Mouse (Mus musculus) liver, embryonic 15.5 days (tissue): ENCODE measurements at regions not wholly inside any gene's neighbourhood (a gene's known extent, or its start where the extent isn't known, plus 50 kb on each side); places are given as distances from the start of the nearest gene placed in this dataset.

Experiments
- ATAC-seq: fragments of 200-750 bp; cut with Nextera tagmentation; 2 replicates; pipeline ENCODE4 v1.8.0; 2017; ENCODE audit warnings: moderate number of reproducible peaks, mild to moderate bottlenecking, moderate library complexity; ENCODE audit not compliant: insufficient read depth
- H3K27ac ChIP-seq: fragments of 300-500 bp; sonication (generic); replicated peaks from 2 replicates; pipeline ENCODE4 v1.5.1; 2015; ENCODE audit warnings: mild to moderate bottlenecking, inconsistent platforms
- H3K27me3 ChIP-seq: fragments of 300-500 bp; sonication (generic); 2 replicates; pipeline ENCODE4 v1.6.1; 2015; ENCODE audit warnings: mild to moderate bottlenecking, inconsistent platforms
- H3K36me3 ChIP-seq: fragments of 300-500 bp; sonication (generic); replicated peaks from 2 replicates; pipeline ENCODE4 v1.6.1; 2015; ENCODE audit warnings: moderate library complexity, mild to moderate bottlenecking, inconsistent platforms
- H3K4me1 ChIP-seq: fragments of 300-500 bp; sonication (generic); replicated peaks from 2 replicates; pipeline ENCODE4 v1.6.1; 2015; ENCODE audit warnings: inconsistent platforms
- H3K4me2 ChIP-seq: fragments of 300-500 bp; sonication (generic); 2 replicates; pipeline ENCODE4 v1.6.1; 2015; ENCODE audit warnings: moderate library complexity, mild to moderate bottlenecking, inconsistent platforms
- H3K4me3 ChIP-seq: fragments of 300-500 bp; sonication (generic); replicated peaks from 2 replicates; pipeline ENCODE4 v1.5.1; 2015; ENCODE audit warnings: mild to moderate bottlenecking, inconsistent platforms
- H3K9ac ChIP-seq: fragments of 300-500 bp; sonication (generic); 2 replicates; pipeline ENCODE4 v1.6.1; 2015; ENCODE audit warnings: moderate library complexity, mild to moderate bottlenecking, inconsistent platforms
- H3K9me3 ChIP-seq: fragments of 300-500 bp; sonication (generic); replicated peaks from 2 replicates; pipeline ENCODE4 v1.6.1; 2016; ENCODE audit warnings: inconsistent platforms
- WGBS: fragments of 180-500 bp; shearing (Covaris S2); methylation state at CpG from one replicate; pipeline ENCODE4 v1.1.7; 2015; ENCODE audit warnings: mixed read lengths; ENCODE audit not compliant: insufficient replicate concordance; 5-methylcytosine and 5-hydroxymethylcytosine counted together

DNA sequence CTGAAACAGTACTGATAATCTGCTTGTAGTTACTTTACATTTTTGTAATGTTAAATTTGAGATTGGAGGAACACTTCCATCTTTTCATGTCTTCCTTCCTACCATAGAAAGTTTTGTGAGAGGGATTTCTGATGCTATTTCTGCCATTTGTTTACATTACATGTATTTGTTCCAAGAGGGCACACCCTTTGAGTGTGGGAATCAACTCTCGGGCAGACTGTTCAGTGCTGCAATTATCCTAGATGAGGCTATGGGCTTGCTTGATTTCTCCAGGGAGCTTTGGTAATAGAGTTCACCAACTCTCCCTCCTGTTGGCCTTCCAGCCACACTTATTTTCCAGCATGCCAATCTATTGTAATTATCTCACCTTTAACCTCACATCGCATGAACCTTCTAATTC is 52.4 kb downstream of the Gm13691 start:
- H3K4me2 ChIP-seq = no peak overlapping the region
- no peaks in the 10 kb centered on the region for H3K27me3 ChIP-seq
- H3K4me3 ChIP-seq = no peak overlapping the region
- H3K4me1 ChIP-seq = no peaks in the 10 kb centered on the region
- WGBS = 61% methylated on average over 2 of the region's 2 CpGs
- no peak overlapping the region for H3K9ac ChIP-seq
- ATAC-seq = no peak
- H3K27ac ChIP-seq = no peak overlapping the region
- H3K36me3 ChIP-seq = no peaks in the 10 kb centered on the region
- no peaks in the 10 kb centered on the region for H3K9me3 ChIP-seq

DNA sequence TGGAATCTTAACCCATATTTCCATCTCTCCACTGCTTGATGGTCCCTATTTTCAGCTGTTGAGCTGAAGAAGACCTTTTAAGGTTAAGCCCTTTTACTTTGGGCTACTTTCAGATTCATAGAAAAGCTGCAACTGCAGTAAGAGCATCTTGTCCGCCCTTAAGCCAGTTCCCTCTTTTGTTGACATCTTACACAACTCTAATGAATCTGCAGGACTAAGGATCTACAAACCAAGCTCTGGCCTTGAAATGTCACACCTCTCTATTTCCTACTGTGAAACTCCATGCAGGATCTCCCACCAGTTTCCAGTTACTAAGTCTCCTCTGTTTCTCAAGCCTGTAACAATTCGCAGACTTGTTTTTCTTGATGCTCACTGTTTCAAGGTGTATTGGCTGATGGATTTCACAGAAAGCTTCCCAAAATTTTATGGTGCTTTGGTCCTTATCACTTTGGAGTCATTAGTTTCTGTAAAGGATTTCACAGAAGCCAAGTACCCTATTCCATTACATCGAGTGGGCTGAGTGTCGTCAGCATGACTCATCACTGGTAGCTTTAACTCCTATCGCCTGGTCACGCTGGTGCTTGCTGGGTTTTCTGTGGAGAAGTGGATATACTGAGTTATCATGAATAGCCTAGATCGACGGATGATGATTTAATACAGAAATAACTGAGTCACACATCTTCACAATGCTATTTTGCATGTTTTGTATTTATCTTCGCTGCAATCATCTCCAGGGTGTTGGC is 58.2 kb downstream of the Gm13691 start:
- H3K27ac ChIP-seq = peak overlapping the region; percentile 29; the same call in 1 of the 2 replicates
- no peaks in the 10 kb centered on the region for H3K9me3 ChIP-seq
- 65% methylated on average over 9 of the region's 9 CpGs for WGBS
- ATAC-seq = no peak
- no peaks in the 10 kb centered on the region for H3K36me3 ChIP-seq
- H3K4me2 ChIP-seq = no peak overlapping the region
- H3K4me3 ChIP-seq = no peak overlapping the region
- no peak overlapping the region for H3K9ac ChIP-seq
- peaks cover 27% of the 10 kb centered on the region for H3K4me1 ChIP-seq
- H3K27me3 ChIP-seq = no peaks in the 10 kb centered on the region

DNA sequence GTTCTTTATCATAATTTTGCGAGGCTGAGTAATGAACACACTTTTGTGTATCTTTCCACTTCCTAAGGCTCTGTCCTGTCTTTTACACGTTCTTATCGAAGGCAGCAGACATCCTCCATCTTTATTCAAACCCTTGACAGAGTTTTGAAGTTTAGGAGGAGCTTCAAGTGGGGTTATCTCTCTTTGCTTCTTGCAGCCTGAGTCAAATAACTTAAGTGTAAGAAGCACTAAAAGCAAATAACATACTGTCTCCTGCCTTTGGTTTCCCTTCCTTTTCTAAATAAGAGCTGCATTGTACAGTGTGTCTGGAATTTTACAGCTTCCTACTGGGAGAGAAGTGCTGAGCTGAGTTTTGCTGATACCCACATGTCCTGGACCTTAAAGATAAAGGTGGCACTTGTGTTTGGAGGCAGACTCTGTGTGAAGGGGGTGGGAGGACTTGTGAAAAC is 61.6 kb downstream of the Gm13691 start:
- Histone ChIP-seq H3K9ac (no peak overlapping the region), H3K4me2 (peak overlapping the region; percentile 44), H3K27me3 (no peaks in the 10 kb centered on the region), H3K4me1 (peaks cover 27% of the 10 kb centered on the region), H3K9me3 (no peaks in the 10 kb centered on the region), H3K4me3 (no peak overlapping the region), H3K36me3 (no peaks in the 10 kb centered on the region), H3K27ac (peak overlapping the region; percentile 92)
- WGBS = 7% methylated on average over 3 of the region's 3 CpGs
- ATAC-seq = peak; percentile 99

DNA sequence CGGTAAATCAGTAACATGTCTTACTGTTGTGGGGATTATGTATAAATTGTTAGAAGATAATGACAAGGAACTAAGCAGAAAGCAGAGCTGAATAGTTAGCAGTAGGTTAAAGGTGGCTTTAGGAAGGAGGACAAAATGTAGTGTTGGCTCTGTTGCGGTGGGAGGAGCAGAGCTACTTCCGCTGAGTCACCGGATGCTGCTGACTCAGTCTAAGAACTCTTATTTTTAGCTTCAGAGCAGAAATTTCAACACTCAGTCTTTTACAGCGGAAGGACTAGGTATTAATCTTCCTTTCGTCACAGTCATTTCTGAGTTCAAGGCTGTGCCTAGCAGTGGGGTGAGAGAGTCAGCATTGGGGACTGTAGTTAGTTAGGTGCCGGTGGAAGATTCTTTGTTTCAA is 68.9 kb downstream of the Gm13691 start:
- peak overlapping the region; percentile 57 for H3K4me2 ChIP-seq
- H3K9ac ChIP-seq = no peak overlapping the region
- WGBS = 40% methylated on average over 7 of the region's 7 CpGs

DNA sequence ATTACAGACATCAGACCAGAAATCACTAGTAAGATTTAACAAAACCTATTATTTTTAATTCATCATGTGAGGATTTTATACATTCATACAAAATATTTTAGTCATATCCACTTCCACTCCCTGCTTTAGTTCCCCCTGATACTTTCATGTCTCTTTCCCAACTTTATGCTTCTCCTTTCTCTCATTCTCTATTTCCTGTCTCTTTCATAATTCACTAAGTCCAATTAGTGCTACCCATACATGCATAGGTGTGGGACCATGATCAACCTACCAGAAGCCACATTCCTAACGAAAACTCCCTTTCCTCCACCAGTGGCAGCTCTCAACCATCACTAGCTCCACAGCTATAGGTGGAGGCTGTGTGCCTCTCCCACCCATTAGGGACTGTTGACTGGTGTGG is 70.9 kb downstream of the Gm13691 start:
- Histone ChIP-seq H3K9ac (no peak overlapping the region), H3K27ac (no peak overlapping the region), H3K27me3 (no peaks in the 10 kb centered on the region), H3K4me2 (no peak overlapping the region), H3K4me3 (no peak overlapping the region), H3K4me1 (peaks cover 10% of the 10 kb centered on the region), H3K9me3 (no peaks in the 10 kb centered on the region), H3K36me3 (no peaks in the 10 kb centered on the region)
- WGBS = 60% methylated on average over 1 of the region's 1 CpGs
- no peak for ATAC-seq

More for the DNA sequence above, 68.9 kb downstream of the Gm13691 start:
- peak overlapping the region; percentile 23; the same call in 1 of the 2 replicates for H3K4me3 ChIP-seq
- H3K27me3 ChIP-seq = no peaks in the 10 kb centered on the region
- H3K36me3 ChIP-seq = no peaks in the 10 kb centered on the region
- peak overlapping the region; percentile 89 for H3K27ac ChIP-seq
- peaks cover 10% of the 10 kb centered on the region for H3K4me1 ChIP-seq
- H3K9me3 ChIP-seq = no peaks in the 10 kb centered on the region
- ATAC-seq = peak; percentile 90

DNA sequence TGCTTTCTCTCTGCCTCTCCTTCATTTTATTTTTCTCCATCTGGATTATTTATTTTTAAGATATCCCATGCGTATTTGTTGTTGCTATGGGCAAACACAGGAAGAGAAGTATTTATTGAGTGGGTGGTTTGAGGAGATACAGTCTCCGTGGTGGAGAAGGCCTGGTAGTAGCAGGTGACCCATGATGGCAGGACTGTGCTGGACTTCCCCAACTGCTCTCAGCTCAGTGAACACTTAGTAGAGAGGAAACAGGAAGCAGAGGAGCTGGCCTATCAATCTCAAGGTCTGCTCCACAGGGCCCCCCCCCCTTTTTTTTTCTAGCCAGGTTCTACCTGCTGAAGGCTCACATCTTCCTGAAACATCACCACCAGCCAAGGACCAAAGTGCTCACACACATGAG is 74.0 kb downstream of the Gm13691 start:
- WGBS = 31% methylated on average over 2 of the region's 2 CpGs
- Histone ChIP-seq H3K27me3 (no peaks in the 10 kb centered on the region), H3K9me3 (no peaks in the 10 kb centered on the region), H3K4me1 (peaks cover 6% of the 10 kb centered on the region), H3K27ac (no peak overlapping the region), H3K4me3 (no peak overlapping the region), H3K36me3 (no peaks in the 10 kb centered on the region), H3K4me2 (no peak overlapping the region), H3K9ac (no peak overlapping the region)
- ATAC-seq = no peak

DNA sequence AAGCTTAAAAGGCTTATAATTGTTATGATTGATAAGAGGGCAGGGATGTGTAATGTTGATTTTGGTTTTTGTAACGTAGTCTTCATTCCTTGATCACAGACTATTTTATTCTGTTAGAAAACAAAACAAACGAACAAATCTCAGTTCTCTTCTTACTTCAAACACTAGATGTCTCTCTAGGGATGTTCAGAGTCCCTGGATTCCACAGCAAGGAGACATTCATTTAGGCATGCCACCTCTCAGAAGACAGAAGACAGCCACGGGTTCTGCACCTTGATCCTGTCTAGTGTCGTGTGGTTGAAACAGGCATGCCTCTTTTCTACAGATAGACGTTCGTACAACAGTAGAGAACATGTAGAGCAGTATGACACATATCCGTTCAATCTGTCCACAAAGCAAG is 74.7 kb downstream of the Gm13691 start:
- Histone ChIP-seq H3K27ac (no peak overlapping the region), H3K36me3 (no peaks in the 10 kb centered on the region), H3K9ac (no peak overlapping the region), H3K4me1 (no peaks in the 10 kb centered on the region; the same call in 1 of the 2 replicates), H3K4me3 (no peak overlapping the region), H3K27me3 (no peaks in the 10 kb centered on the region), H3K9me3 (no peaks in the 10 kb centered on the region), H3K4me2 (no peak overlapping the region)
- 55% methylated on average over 7 of the region's 7 CpGs for WGBS
- ATAC-seq = no peak

DNA sequence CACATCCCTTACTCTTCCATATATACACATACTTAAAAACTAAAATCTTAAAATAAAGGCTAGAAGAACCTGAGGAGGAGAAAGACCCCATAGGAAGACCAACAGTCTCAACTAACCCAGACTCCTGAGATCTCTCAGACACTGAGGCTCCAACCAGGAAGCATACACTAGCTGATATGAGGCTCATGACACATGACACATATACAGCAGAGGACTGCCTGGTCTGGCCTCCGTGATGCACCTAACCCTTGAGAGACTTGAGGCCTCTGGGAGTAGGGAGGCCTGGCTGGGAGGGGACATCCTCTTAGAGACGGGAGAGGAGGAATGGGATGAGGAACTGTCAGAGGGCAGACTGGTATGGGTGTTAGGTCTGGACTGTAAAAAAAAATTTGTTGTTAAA is 75.4 kb downstream of the Gm13691 start:
- Histone ChIP-seq H3K4me2 (no peak overlapping the region), H3K9me3 (no peaks in the 10 kb centered on the region), H3K27ac (0 out of 2 replicates have a peak overlapping the region, but pooled peaks have one; percentile 4), H3K9ac (no peak overlapping the region), H3K4me1 (no peaks in the 10 kb centered on the region; the same call in 1 of the 2 replicates), H3K27me3 (no peaks in the 10 kb centered on the region), H3K4me3 (no peak overlapping the region), H3K36me3 (no peaks in the 10 kb centered on the region)
- ATAC-seq = no peak
- 48% methylated on average over 2 of the region's 2 CpGs for WGBS

DNA sequence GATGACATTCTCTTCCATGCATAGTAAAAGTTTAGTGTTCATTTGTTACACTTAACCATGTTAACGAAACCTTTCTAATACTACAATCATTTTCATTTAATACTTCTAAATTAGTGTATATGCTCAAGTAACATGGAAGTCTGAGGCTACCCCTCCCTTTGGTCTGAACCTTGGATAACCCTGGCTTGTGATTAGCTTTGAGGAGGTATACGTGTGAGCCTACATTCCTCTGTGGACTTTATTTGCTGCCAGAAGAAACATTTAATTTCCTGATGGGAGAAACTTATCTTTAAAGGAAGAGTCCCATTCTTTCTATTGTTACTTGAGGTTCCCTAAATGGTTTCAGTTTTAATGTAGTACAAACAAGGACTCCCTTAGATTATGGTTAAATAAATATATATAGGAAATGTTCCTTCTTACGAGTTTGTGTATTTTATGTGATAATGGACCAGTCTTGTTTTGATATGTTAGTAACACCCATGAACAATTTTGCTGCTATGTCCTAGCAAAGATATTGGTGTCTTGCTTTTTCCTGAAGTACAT is 75.9 kb downstream of the Gm13691 start:
- ATAC-seq = no peak
- Histone ChIP-seq H3K9ac (no peak overlapping the region), H3K27me3 (no peaks in the 10 kb centered on the region), H3K4me3 (no peak overlapping the region), H3K4me1 (no peaks in the 10 kb centered on the region; the same call in 1 of the 2 replicates), H3K4me2 (no peak overlapping the region), H3K9me3 (no peaks in the 10 kb centered on the region), H3K36me3 (no peaks in the 10 kb centered on the region), H3K27ac (no peak overlapping the region)
- 65% methylated on average over 3 of the region's 3 CpGs for WGBS

DNA sequence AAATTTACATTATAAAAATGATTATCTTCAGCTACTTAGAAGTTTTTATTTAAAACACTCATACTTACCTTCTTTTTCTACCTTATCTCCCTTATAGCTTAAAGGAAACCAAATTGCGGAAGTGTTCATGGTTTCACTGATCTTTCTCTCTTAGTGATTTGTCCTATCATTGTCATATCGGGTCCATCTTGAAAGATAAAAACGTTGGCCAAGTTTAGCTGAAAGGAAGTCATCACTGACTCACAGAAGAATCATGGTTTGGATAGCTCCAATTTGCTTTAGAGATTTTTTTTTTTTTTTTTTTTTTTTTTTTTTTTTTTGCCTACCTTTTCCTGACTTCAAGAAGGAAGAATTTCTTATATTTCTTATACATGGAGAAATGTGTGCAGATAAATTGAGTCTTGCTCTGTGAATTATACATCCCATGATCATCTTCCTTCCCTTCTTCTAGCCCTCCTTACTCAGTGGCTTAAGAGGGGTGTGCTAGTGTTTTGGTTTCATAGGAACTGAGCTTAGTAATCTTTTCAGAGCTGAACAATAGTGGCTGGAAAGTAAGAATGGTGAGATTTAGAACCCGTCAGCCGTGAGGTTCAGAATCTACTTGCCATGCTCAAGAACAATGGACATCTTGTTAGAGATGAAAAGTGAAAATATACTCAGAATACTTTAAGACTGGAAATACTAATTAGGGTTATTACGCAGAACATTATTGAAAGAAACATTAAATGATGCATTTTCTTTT is 76.6 kb downstream of the Gm13691 start:
- no peak for ATAC-seq
- Histone ChIP-seq H3K9me3 (no peaks in the 10 kb centered on the region), H3K36me3 (no peaks in the 10 kb centered on the region), H3K4me2 (no peak overlapping the region), H3K27me3 (no peaks in the 10 kb centered on the region), H3K4me3 (no peak overlapping the region), H3K9ac (no peak overlapping the region), H3K27ac (no peak overlapping the region), H3K4me1 (no peaks in the 10 kb centered on the region)
- WGBS = 64% methylated on average over 6 of the region's 6 CpGs

DNA sequence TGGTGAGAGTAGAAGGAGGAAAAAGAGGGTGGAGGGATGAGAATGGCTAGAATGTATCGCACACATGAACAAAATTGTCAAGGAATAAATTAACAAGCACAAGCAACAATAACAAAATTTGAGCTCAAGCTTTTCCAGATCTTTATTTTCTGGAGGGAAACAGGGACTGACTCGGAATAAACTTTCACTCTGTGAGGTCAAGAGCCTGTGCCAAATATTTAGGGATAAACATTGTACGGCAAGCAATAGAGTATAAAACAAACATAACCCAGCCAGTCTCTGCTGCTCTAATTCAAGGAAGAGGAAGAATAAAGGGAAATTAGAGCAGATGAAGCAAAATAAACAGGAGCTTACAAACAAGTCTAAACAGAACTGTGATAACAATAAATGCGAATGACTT is 78.3 kb downstream of the Gm13691 start:
- Histone ChIP-seq H3K9ac (no peak overlapping the region), H3K27ac (no peak overlapping the region), H3K4me1 (peaks cover 5% of the 10 kb centered on the region), H3K27me3 (no peaks in the 10 kb centered on the region), H3K9me3 (no peaks in the 10 kb centered on the region), H3K36me3 (no peaks in the 10 kb centered on the region), H3K4me3 (no peak overlapping the region), H3K4me2 (no peak overlapping the region)
- ATAC-seq = no peak
- 77% methylated on average over 4 of the region's 4 CpGs for WGBS
